Mouse (Mus musculus) cerebellum, adult 9-11 months (tissue): ENCODE data around the gene Erc2.

Source experiments
- DNase-seq: peaks from one replicate; pipeline ENCODE4 v3.0.0; 2022

Gene Erc2

GRCm38 (mm10) chr14:28225550-28225949, 603.3 kb downstream of the Erc2 start:
- no peak for DNase-seq

- DNase-seq: no peak
Measured at GRCm38 (mm10) chr14:28230563-28230962, 608.3 kb downstream of the Erc2 start.

- no peak for DNase-seq
Measured at GRCm38 (mm10) chr14:28231241-28231640, 609.0 kb downstream of the Erc2 start.

GRCm38 (mm10) chr14:28238336-28239048, 616.3 kb downstream of the Erc2 start:
- no peak for DNase-seq

GRCm38 (mm10) chr14:28240111-28240510, 617.9 kb downstream of the Erc2 start:
- DNase-seq: no peak

- no peak for DNase-seq
Measured at GRCm38 (mm10) chr14:28242743-28243142, 620.5 kb downstream of the Erc2 start.

- no peak for DNase-seq
Measured at GRCm38 (mm10) chr14:28243474-28243873, 621.2 kb downstream of the Erc2 start.

- DNase-seq: no peak
Measured at GRCm38 (mm10) chr14:28262706-28263105, 640.5 kb downstream of the Erc2 start.

GRCm38 (mm10) chr14:28267367-28267766, 645.1 kb downstream of the Erc2 start:
- DNase-seq: no peak

GRCm38 (mm10) chr14:28271846-28272245, 649.6 kb downstream of the Erc2 start:
- DNase-seq: no peak

- no peak for DNase-seq
Measured at GRCm38 (mm10) chr14:28273669-28274068, 651.4 kb downstream of the Erc2 start.

- no peak for DNase-seq
Measured at GRCm38 (mm10) chr14:28274826-28275225, 652.6 kb downstream of the Erc2 start.

GRCm38 (mm10) chr14:28278951-28279350, 656.7 kb downstream of the Erc2 start:
- DNase-seq: no peak

- DNase-seq: no peak
Measured at GRCm38 (mm10) chr14:28280376-28280775, 658.1 kb downstream of the Erc2 start.

- DNase-seq: no peak
Measured at GRCm38 (mm10) chr14:28283319-28284095, 661.3 kb downstream of the Erc2 start.

- DNase-seq: no peak
Measured at GRCm38 (mm10) chr14:28286511-28286910, 664.3 kb downstream of the Erc2 start.

GRCm38 (mm10) chr14:28288196-28288595, 666.0 kb downstream of the Erc2 start:
- no peak for DNase-seq

- no peak for DNase-seq
Measured at GRCm38 (mm10) chr14:28288926-28289325, 666.7 kb downstream of the Erc2 start.

GRCm38 (mm10) chr14:28293921-28294320, 671.7 kb downstream of the Erc2 start:
- no peak for DNase-seq

GRCm38 (mm10) chr14:28295145-28295544, 672.9 kb downstream of the Erc2 start:
- no peak for DNase-seq

- DNase-seq: no peak
Measured at GRCm38 (mm10) chr14:28300095-28300494, 677.9 kb downstream of the Erc2 start.

- DNase-seq: no peak
Measured at GRCm38 (mm10) chr14:28301251-28301650, 679.0 kb downstream of the Erc2 start.

- no peak for DNase-seq
Measured at GRCm38 (mm10) chr14:28304131-28304530, 681.9 kb downstream of the Erc2 start.

- no peak for DNase-seq
Measured at GRCm38 (mm10) chr14:28308661-28309060, 686.4 kb downstream of the Erc2 start.
